In the genomic region with DNA sequence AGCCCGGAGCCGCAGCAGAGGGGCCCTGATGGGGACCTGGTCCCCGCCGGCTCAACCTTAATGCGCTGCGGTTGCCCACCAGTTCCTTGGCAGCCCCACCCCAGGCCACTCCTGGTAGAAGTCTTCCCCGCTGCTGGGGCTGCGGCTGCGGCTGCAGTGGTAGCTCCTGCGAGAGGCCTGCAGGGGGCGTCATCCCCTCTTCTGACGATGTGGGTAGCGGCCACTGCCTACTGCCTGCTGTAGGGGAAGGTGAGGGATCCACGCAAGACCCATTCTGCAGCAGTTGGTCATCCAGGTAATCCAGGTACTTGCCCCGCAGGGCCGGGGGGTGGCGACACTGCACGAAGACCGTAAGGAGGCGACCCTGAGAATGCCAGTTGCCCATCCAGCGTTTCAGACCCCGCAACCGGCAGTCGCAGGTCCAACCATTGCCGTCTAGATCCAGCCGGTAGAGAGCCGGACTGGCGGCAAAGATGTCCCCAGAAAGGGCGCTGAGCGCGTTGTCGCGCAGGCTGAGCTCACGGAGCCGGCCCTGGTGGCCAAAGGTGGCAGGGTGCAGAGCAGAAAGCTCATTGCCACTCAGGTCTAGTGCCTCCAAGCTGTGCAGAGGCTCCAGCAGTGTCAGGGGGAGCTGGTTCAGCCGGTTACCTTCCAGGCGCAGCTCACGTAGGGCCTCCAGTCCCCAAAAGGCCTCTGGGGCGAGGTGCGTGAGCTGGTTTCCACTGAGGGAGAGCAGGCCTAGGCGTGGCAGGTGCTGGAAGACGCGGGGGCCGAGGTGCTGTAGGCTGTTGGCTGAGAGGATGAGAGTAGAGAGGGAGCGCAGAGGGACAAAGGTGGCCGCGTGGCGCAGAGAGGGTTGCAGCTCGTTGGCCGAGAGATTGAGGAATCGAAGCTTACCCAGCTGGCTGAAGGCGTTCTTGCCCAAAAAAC, we compare ENCODE assay signal across 8 mouse cellular contexts. TPM values are rescaled to one million over a fixed set of nuclear protein-coding genes. Genes with fewer than 3 reads are reported as not detected.
DNase-seq lines count a peak whose midpoint lies in the region; ATAC-seq lines count a peak whose summit lies in the region.

No protein-coding gene starts in this region.

- DNase-seq in heart, adult 18-20 months, result peak; percentile 31 to 46
- DNase-seq in heart, postnatal 25 days (ENCODE audit: low spot score), result no peak
- peak; percentile 47 to 77 for DNase-seq in cerebellum, postnatal 4 days (ENCODE audit: low spot score in 2 of 2)
- peak; percentile 27 for DNase-seq in gastrocnemius, postnatal 25 days
- DNase-seq in thymus, postnatal 25 days, result no peak

- intact Hi-C loops in heart, postnatal 25 days (cut with DNase I), result no loop called here

- peak overlapping the region; percentile 85 for H3K4me2 ChIP-seq in kidney, embryonic 14.5 days (replicated peaks; ENCODE audit: low read depth, low read length)
- H3K4me2 ChIP-seq in liver, embryonic 16.5 days (ENCODE audit: low read depth, low read length), result no peak overlapping the region
- H3K4me2 ChIP-seq in neural tube, embryonic 14.5 days (ENCODE audit: low read depth, low read length), result peak overlapping the region; percentile 92

- peak overlapping the region; percentile 95 for H3K9ac ChIP-seq in kidney, embryonic 14.5 days (ENCODE audit: low read depth, low read length)
- no peak overlapping the region for H3K9ac ChIP-seq in liver, embryonic 16.5 days (ENCODE audit: low read depth, low read length)
- H3K9ac ChIP-seq in neural tube, embryonic 14.5 days (replicated peaks; ENCODE audit: low read depth, low read length), result peak overlapping the region; percentile 42

- H3K27ac ChIP-seq in kidney, embryonic 14.5 days (ENCODE audit: low read depth, low read length), result peak overlapping the region; percentile 98
- H3K27ac ChIP-seq in liver, embryonic 16.5 days (ENCODE audit: low read length), result no peak overlapping the region
- H3K27ac ChIP-seq in neural tube, embryonic 14.5 days (ENCODE audit: low read depth, low read length), result no peak overlapping the region

- WGBS in kidney, embryonic 14.5 days, result 1% methylated on average over 52 of the region's 52 CpGs
- 4% methylated on average over 52 of the region's 52 CpGs for WGBS in liver, embryonic 16.5 days (ENCODE audit: insufficient replicate concordance)
- WGBS in neural tube, embryonic 14.5 days, result 4% methylated on average over 51 of the region's 52 CpGs

- H3K36me3 ChIP-seq in kidney, embryonic 14.5 days (ENCODE audit: control insufficient read depth, insufficient read depth, low read length), result peaks cover 12% of the 10 kb centered on the region; the same call in 1 of the 2 replicates
- no peaks in the 10 kb centered on the region for H3K36me3 ChIP-seq in liver, embryonic 16.5 days (ENCODE audit: control insufficient read depth, insufficient read depth)
- H3K36me3 ChIP-seq in neural tube, embryonic 14.5 days (ENCODE audit: control insufficient read depth, insufficient read depth, low read length), result no peaks in the 10 kb centered on the region

- H3K4me3 ChIP-seq in kidney, embryonic 14.5 days (ENCODE audit: low read length), result peak overlapping the region; percentile 72
- peak overlapping the region; percentile 42; the same call in 1 of the 2 replicates for H3K4me3 ChIP-seq in liver, embryonic 16.5 days (ENCODE audit: low read depth, low read length)
- peak overlapping the region; percentile 49 for H3K4me3 ChIP-seq in neural tube, embryonic 14.5 days (ENCODE audit: low read depth, low read length)

- H3K4me1 ChIP-seq in kidney, embryonic 14.5 days (ENCODE audit: control insufficient read depth, insufficient read depth, low read length), result peaks cover 18% of the 10 kb centered on the region
- no peaks in the 10 kb centered on the region; the same call in 1 of the 2 replicates for H3K4me1 ChIP-seq in liver, embryonic 16.5 days (ENCODE audit: control insufficient read depth, low read depth, low read length)
- H3K4me1 ChIP-seq in neural tube, embryonic 14.5 days (ENCODE audit: control insufficient read depth, insufficient read depth, low read length), result peaks cover 27% of the 10 kb centered on the region

- peak; percentile 59 for ATAC-seq in kidney, embryonic 14.5 days (ENCODE audit: low FRiP score, low TSS enrichment)
- no peak for ATAC-seq in liver, embryonic 16.5 days (ENCODE audit: low read depth)
- peak; percentile 60 for ATAC-seq in neural tube, embryonic 14.5 days (ENCODE audit: low read depth)

- H3K9me3 ChIP-seq in kidney, embryonic 14.5 days (ENCODE audit: control insufficient read depth, low read length), result no peaks in the 10 kb centered on the region
- no peaks in the 10 kb centered on the region for H3K9me3 ChIP-seq in liver, embryonic 16.5 days (replicated peaks; ENCODE audit: control insufficient read depth, low read length)
- H3K9me3 ChIP-seq in neural tube, embryonic 14.5 days (ENCODE audit: control insufficient read depth, low read length), result no peaks in the 10 kb centered on the region

- H3K27me3 ChIP-seq in kidney, embryonic 14.5 days (ENCODE audit: control insufficient read depth, insufficient read depth, low read length), result peaks cover 2% of the 10 kb centered on the region; the same call in 1 of the 2 replicates
- peaks cover 65% of the 10 kb centered on the region for H3K27me3 ChIP-seq in liver, embryonic 16.5 days (ENCODE audit: control insufficient read depth, insufficient read depth, low read depth, low read length)
- H3K27me3 ChIP-seq in neural tube, embryonic 14.5 days (ENCODE audit: control insufficient read depth, insufficient read depth, low read length), result peaks cover 21% of the 10 kb centered on the region

RNA-seq across cellular contexts. Expression of a gene that starts 1.6 kb away (rescaled TPM):
- total RNA-seq in heart, adult 18-20 months (2021), result 1 to 10 TPM; 2.8 to 3.2 TPM
- 1 to 10 TPM; 4.7 to 5.5 TPM for total RNA-seq in heart, postnatal 25 days (2021)
- 1 to 10 TPM; 3.6 to 3.8 TPM for total RNA-seq in gastrocnemius, postnatal 25 days (2021)
- polyA plus RNA-seq in kidney, embryonic 14.5 days (2014; fragmentation: Nextera tagmentation; extraction: Ambion mirVana), result 65.5 and 94.9 TPM in 2 replicates
- polyA plus RNA-seq in liver, embryonic 16.5 days (2015; fragmentation: Nextera tagmentation; extraction: Ambion mirVana), result 0.35 and 0.45 TPM in 2 replicates
- polyA plus RNA-seq in neural tube, embryonic 14.5 days (2014; fragmentation: Nextera tagmentation; extraction: Ambion mirVana), result 9.2 and 12.4 TPM in 2 replicates

Comparison
In these comparisons a context has a peak if more than half of its experiments do, and no peak if none do; other contexts are left out.
1. DNase-seq: peak in heart, adult 18-20 months (2 of 2), cerebellum, postnatal 4 days (2 of 2) and gastrocnemius, postnatal 25 days (single experiment); none in heart, postnatal 25 days (single experiment) and thymus, postnatal 25 days (single experiment).
2. Peak in every context shown above with its lines, with median percentiles within 50 percentile points of each other: H3K4me3 ChIP-seq.